Mouse (Mus musculus): ENCODE data around the gene Stk24. TPM values are rescaled to one million over a fixed set of nuclear protein-coding genes. Genes with fewer than 3 reads are reported as not detected.

Stk24 gene
- total RNA-seq, 1 experiment from 2014 or later = 110 TPM

DNA sequence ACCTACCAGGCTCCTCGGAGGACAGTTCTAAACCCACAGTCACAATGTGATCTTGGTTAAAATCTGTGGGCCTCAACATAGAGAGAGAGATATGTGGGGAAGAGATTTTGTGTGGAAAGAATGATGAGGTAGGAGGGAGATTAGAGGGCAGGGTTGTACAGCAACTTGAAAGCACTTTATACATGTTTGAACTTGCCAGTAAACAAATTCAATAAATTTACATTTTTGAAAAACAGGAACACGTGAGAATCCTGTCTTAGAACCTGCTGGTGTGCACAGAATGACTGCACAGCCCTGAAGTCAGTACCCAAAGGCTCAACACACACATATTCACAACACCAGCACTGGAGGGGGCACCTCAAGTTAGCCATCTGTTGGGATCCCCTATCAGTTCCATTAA is 68.7 kb downstream of the Stk24 start:
- no peak for DNase-seq

DNA sequence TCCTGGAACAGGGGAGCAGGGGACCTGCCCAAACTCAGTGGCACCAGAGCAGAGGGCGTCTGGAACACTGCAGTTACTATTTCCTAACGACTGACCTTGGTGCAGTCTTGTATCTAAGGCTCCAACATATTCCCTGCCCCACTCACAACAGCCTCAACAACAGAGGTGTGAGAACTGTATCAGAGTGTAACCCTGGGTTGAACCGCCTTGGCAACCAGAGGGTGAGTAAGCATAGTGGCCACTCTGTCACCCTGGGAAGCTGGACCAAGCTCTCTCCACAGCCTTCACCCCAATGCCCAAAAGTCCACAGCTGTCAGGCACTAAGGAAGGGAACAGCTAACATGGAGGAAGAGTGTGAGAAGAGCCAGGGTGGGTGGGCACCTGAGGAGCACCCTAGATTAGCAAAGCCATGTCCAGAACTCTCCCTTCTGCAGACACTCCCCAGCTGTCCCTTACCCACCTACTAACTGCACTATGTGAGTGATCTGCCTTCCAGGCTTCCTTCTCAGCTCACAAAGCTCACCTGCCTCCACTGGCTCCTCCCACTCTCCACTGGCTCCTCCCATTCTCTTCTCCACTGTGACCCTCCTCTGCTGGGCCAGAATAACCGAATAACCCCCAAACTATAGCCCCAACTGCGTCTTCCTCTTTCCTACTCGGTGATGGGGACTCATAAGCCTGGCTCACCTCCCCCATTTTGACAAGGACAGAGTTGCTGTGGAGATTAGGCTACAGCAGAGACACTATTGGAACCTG is 69.3 kb downstream of the Stk24 start:
- no peak for DNase-seq

DNA sequence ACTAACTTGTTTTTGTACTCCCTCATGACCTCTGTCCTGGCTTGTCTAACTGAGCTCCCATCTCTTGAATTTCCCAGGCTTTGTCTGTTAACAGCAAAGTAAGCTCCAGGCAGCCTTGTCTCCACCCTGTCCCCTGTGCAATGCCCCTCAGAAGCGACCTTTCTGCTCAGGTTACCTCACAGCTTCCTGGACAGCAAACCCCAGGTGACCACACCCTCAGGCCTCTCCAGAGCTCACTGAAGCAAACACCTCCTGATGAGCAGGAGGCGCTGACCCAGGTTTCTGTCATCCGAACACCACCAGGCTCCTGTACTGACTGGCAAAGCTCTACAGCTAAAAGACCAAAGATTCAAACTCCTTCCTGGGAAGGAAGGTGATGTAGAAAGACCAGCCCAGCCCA is 69.9 kb downstream of the Stk24 start:
- no peak for DNase-seq

DNA sequence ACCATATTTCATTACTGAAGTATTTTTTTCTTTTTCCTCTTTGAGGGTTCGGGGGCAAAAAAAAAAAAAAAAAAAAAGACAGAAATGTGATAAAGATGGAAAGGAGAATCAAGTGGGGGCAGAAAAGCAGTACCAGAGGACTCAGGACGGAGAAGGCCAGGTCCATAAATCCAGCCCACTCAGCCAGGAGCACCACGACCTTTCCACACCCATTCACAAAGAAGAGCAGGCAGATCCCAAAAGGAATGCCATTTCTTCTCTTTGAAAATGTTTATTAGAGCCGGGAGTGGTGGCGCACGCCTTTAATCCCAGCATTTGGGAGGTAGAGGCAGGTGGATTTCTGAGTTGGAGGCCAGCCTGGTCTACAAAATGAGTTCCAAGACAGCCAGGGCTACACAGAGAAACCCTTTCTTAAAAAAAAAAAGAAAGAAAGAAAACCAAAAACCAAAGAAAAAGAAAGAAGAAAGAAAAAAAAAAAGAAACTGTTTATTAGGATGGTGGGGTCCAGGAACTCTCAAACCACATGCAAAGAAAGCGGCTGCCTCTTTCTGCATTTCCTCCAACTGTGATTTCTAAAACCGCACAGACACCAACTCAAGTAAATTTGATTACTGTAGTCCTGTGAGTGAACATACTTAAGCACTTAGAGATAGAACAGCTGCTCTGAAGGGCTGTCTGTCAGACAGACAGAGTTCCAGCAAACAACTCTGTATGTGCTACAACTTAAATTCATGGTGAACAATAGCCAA is 74.3 kb downstream of the Stk24 start:
- no peak for DNase-seq

DNA sequence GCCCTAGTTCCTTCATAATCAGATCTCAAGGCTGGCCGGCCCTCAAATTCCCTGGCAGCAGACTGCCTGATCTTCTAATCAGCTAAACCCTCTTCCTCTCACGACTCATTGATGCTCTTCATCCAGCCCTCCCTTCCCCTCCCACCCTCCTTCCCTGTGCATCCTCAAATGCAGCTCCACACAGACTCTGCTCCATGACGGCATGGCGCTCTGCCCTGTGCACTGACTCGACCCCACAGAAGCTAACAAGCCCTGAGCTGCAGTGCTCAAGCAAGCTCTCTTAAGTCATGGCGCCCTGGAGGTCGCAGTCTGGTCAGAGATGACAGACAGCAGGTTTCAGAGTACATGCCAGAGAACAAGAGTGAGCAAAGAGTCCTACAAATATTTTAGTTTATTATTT is 75.3 kb downstream of the Stk24 start:
- no peak for DNase-seq

DNA sequence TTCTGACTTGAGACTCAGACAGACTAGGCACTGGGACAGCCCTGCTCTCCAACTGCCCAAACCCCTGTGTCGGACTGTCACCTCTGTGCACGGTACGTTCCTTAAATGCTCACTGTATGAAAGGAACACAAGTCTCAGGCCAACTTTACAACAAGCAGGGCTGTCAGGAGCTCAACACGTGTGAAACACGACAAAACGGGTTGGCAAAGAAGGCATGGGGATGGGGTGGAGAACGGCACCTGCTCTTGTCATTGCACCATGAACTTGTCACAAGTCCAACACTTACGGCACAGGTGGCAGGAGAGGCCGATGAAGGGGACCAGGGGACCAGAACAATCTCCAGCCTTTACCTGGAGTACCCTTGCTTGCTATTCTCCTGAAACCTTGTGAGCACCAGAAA is 80.7 kb downstream of the Stk24 start:
- DNase-seq = no peak

DNA sequence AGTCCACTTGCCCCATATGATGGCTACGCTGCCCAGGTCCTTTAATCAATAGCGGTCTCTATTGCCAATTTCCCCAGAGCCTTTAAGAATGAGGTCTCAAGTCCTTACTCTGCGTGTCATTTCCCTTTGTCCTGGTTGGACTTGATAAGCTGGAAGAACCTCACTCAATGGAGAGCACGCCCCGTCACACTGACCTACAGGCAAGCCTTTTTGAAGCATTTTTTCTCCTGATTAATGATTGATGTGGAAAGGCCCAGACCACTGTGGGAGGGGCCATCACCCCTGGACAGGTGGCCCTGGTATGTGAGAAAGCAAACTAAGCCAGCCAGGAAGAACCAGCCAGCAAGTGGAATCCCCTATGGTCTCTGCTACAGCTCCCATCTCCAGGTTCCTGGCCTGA is 81.3 kb downstream of the Stk24 start:
- no peak for DNase-seq

DNA sequence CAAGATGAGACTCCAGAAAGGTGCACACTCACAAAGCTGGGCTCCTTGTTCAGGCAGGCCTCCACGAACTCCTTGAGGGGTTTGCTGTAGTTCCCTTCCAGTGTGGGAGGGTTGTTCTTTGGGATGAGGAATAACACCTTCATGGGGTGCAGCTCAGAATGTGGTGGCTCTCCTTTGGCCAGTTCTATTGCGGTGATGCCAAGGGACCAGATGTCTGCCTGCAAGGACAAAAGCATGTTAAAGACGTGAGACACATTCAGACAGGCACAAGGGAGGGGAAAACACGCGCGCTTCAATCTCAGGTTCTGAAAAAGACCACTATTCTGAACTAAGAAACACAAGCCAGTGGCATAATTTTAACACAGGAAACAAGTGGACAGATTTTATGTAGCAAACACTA is 82.7 kb downstream of the Stk24 start:
- DNase-seq = no peak

DNA sequence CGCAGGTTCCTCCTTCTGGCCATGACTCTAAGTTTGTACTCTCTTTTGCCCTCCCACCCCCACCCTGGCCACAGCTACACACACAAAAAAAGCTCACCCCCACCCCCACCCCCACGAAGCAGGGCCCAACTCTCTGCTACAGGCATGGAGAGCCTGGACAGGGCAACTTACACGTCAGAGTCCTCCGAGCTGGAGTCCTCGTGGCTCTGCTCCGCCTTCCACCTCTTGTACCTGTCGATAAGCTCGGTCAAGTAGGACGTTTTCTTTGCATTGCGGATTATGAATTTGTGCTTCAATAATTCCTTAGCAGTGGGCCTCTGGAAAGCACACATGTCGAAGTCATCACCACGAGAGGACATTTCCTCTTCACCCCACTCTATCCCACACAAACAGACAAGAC is 85.3 kb downstream of the Stk24 start:
- DNase-seq = no peak

DNA sequence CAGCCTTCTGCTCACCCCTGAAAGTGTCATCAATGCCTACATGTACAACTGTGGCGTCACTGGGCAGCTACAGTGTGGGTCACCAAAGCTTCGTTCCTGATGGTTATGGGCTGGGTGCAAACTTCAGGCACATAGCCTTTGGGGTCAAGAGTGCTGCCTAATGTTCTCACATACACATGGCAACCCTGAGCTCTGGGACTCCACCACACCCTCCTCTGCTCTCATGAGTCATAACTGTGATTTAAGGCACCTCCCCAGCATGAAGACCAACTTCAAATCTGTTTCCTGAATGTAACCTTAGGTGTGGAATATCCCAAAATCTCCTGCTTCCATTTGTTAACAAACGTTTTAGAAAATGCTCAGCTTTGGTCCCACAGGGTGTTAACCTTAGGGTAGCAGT is 87.4 kb downstream of the Stk24 start:
- DNase-seq = no peak

DNA sequence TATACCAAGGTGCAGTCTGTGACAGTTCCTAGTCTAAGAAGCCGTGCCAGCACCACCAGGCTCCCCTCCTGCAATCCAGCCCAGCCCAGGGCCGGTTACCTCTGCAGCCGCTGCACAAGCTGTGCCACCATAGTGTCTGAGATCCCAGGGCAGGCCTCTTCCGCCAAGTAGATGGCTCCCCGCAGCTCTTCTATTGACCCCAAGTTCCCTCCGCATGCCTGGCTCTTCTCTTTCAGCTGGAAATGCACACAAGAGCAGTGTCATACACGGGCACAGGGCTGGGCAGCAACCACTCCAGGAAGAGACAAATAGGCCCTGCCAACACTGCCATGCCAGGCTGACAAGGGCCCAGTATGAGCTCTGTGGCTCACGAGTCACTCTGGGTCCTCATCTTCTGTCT is 87.9 kb downstream of the Stk24 start:
- no peak for DNase-seq

DNA sequence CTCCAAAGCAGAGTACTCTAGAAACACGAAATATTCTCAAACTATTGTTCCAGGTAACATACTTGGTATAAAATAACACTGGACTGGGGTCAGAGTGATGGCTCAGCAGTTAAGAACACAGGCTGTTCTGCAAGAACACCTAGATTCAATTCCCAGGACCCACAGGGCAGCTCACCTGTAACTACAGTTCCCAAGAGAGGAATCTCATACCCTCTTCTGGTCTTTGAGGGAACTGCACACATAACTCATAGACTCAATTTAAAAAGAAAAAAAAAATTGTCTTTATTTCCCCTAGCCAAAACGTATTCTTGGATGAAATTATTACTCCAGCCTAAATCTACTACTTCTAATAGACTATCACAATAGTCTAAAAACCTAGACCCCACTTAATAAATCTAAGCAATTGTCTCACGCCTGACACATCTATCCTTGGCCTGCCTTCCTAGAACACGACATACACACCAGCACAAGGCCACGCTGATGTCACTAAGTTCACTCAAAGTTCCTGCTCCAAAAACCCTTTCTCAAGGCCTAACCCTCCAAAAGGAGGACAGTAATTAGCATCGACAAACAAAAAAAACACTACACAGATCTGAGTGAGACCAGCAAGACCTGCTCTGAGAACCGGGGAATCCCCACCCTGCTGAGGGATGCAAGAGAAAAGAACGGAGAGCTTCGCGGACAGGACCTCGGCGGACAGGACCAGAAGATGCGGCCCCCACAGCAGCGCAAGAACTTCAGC is 94.3 kb downstream of the Stk24 start:
- no peak for DNase-seq

DNA sequence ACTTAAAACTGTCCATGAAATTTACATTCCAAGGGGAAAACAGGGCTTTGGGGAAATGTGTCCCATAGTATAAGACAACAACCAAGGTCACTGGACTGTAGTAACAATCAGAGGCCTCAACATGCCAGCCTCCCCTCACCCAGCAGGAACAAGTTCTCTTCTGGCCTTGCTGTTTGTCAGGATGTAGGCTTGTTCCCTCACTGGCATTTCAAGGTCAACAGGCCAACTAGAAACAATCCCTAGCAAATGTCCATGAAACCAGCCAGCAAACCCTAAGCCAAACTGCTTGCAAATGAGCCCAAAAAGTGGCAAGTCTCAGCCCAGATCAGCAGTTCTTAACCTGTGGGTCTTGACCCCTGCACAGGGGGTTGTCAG is 98.5 kb downstream of the Stk24 start:
- DNase-seq = no peak

DNA sequence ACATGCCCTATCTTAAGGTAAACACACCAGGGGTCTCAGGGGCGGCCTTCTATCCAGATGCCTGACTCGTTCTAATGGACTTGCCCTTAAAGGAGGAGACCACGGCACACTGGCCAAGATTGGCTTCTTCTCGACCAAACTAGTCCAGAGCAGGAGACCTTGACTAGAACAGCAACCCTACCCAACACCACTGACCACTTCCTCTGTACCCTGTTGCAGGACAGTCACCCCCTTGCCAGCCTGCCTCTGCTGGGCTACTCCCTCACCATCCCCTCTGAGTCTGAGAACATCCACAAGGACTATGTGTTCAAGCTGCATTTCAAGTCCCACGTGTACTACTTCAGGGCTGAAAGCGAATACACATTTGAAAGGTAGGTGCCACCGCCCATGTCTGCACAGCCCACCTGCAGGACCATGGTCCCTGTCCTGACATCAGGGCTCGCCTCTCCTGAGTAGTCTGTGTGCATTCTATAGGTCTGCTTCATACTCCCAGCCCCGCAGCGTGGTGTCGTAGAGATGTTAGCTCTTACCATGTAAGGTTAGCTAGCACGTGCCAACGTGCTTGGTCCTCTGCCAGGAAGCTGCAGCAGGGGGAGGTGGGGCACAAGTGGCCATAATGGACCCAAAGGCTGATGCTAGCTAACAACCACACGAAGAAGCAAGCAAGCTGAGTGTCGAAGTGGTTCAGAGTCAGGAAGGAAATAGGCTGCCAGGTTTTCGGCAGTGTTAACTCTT is 99.0 kb downstream of the Stk24 start:
- peak; percentile 48 for DNase-seq

DNA sequence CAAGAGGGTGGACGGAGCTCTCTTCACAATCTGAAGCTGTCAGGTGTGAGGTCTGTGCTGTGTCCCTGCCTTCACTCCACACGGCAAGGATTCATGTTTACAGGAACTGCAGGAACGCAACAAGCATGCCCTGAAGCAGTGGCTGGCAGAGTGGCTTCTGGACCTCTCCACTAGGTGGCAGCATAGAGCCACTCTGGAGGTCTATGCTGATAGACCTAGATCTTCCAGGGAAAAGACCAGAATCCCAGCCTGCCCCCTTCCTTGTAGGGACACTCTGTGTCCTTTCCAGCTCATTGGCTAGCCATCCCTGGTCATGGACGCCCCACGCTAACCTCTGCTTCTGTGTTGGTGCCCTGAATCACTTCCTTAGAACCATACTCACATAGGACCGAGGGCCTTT is 100.7 kb downstream of the Stk24 start:
- DNase-seq = peak; percentile 89

DNA sequence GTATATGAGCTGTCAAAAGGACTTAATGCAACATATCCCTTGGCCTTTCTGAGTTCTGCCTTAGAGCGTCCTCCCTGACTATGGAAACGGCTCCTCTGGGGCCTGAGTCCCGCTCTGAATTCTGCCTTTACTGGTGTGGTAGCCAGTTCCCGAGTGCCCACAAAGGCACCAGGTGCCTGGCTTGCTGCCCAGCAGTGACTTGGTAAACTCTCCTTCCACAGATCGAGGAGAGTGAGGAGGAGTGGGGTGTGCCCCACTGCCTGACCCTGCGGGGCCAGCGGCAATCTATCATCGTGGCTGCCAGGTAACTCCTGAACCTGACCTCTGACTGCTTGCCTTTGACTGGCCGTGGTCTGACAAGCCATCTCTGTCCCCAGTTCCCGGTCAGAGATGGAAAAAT is 103.8 kb downstream of the Stk24 start:
- DNase-seq = no peak

DNA sequence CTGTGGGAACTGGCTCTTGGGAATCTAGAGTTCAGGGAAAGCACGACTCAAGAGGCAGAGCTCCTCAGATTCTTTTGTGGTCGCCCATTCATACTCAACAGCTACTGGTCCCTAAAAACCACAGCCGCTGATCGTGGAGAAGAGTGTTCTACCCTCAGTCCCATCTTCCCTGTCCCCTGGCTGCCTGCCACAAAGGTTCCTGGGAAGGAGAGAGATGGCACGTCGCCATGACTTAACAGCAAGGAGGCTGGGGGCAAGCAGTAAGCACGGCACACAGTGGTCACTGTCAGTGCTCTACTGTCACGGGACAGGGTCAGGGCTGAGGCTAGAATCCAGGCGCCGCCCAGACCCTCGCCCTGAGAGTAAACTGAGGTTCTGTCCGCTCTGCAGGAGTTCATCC is 104.8 kb downstream of the Stk24 start:
- DNase-seq = no peak

DNA sequence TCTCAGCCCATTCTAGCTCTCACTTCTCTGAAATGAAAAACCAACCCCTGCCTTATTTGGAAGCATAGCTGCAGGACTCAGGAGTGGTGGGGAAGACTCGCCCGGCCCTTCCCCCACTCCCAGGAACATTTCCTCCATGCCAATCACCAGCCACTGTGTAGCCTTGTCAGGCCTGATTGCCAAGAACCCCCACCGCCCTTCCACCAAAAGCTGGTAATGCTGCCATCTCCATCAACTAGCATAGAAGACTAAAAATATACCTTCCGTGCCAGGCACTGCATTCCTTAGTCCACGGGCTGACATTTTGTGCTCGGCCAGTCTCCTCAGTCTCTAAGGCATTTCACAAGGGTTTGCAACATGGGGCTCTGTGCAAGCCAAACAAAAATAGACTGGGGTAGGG is 109.3 kb downstream of the Stk24 start:
- DNase-seq = no peak

DNA sequence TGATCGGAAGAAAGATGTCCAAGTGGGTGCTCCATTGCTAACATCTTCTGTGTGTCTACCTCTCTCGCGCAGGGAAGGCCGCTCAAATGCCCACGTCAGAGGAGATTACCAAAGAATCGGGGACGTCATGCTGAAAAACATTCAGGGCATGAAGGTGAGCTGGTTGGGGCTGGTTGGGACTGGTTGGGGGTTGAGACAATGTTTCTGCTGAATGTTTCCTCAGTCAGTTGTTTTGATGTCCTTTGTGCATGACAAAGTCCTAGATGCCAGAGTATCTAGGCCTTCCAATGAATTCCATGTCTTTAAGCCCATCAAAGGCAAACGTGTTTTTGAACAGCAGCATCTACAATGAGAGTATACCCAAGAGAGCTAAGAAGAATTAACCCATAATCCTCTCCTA is 112.0 kb downstream of the Stk24 start:
- no peak for DNase-seq

DNA sequence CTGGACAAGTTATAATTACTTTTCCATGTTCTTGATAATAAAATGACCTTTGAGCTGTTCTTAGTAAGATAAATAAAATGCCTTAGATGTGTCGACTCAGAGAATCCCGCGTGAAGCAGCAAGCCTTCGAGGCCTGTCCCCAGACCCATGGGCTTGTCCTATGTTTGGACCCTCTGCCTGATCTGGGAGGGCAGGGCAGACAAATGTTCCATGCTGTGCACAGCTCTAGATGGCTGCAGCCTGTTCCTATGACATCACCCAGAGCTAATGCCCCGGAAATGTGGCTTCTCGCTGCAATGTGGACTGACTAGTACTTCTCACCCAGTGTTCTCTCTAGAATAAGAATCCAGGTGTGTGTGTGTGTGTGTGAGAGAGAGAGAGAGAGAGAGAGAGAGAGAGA is 115.4 kb downstream of the Stk24 start:
- no peak for DNase-seq

DNA sequence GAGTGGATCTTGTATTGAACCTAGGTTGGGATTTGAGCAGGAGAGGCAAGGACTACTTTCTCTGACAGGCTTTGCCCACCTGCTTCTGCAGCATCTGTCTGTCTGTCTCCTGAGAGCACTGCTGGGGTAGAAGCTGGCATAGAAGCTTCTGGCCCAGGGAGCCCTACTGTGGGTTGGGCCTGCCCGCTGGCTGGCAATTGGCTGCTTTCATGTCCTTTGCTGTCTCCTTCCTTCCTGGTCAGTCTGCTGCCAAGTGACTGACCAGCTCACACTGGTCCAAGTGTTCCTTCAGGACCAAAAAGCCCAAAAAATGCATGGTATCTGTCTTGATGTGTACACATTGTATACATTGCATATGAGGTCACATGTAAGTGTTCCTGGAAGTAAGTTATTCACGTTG is 115.9 kb downstream of the Stk24 start:
- DNase-seq = no peak

DNA sequence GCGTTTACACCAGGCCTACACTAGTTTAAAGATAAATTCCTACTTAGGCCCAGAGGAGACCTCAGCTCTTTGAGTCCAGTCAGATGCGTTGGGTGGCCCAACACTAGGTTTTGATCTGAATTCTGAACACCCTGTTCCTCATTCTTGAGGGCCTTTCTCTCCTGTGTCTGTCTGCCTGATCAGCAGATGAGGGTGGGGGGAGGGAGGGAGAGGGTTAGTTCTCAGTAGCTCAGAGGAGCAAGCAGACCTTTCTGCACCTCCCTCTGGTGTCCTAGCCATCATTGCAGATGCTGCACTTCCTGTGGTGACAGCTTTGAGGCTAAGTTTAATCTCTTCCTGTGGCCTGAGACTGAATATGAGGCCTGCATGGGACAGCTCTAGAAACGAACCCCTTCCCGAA is 117.2 kb downstream of the Stk24 start:
- no peak for DNase-seq
